Mouse (Mus musculus) stomach, postnatal 0 days (tissue): ENCODE measurements at regions not wholly inside any gene's neighbourhood (a gene's known extent, or its start where the extent isn't known, plus 50 kb on each side); places are given as distances from the start of the nearest gene placed in this dataset.

Experiments
- ATAC-seq: fragments of 200-750 bp; cut with Nextera tagmentation; 2 replicates; pipeline ENCODE4 v1.8.0; 2017; ENCODE audit not compliant: low FRiP score, low TSS enrichment
- DNase-seq: peaks from one replicate; pipeline ENCODE4 v3.0.0-alpha.2; 2016; ENCODE audit warnings: low spot score
- H3K27ac ChIP-seq: fragments of 300-500 bp; sonication (generic); replicated peaks from 2 replicates; pipeline ENCODE4 v1.5.1; 2014; ENCODE audit warnings: mild to moderate bottlenecking, control low read depth
- H3K27me3 ChIP-seq: fragments of 300-500 bp; sonication (generic); 2 replicates; pipeline ENCODE4 v1.6.1; 2014; ENCODE audit warnings: low read length; ENCODE audit not compliant: control insufficient read depth, insufficient read depth
- H3K36me3 ChIP-seq: fragments of 300-500 bp; sonication (generic); 2 replicates; pipeline ENCODE4 v1.6.1; 2014; ENCODE audit warnings: low read length, mixed read lengths; ENCODE audit not compliant: control insufficient read depth, insufficient read depth
- H3K4me1 ChIP-seq: fragments of 300-500 bp; sonication (generic); replicated peaks from 2 replicates; pipeline ENCODE4 v1.6.1; 2014; ENCODE audit warnings: antibody characterized with exemption; ENCODE audit not compliant: control insufficient read depth, insufficient read depth
- H3K4me2 ChIP-seq: fragments of 300-500 bp; sonication (generic); replicated peaks from 2 replicates; pipeline ENCODE4 v1.6.1; 2014; ENCODE audit warnings: low read depth, mild to moderate bottlenecking, control low read depth, moderate library complexity
- H3K4me3 ChIP-seq: fragments of 300-500 bp; sonication (generic); 2 replicates; pipeline ENCODE4 v1.5.1; 2014; ENCODE audit warnings: low read depth, low read length, control low read depth
- H3K9ac ChIP-seq: fragments of 300-500 bp; sonication (generic); 2 replicates; pipeline ENCODE4 v1.6.1; 2014; ENCODE audit warnings: mild to moderate bottlenecking, low read length, control low read depth, mixed read lengths
- H3K9me3 ChIP-seq: fragments of 300-500 bp; sonication (generic); 2 replicates; pipeline ENCODE4 v1.6.1; 2016; ENCODE audit warnings: low read length; ENCODE audit not compliant: control insufficient read depth
- CTCF ChIP-seq: IDR thresholded peaks from 2 replicates; pipeline ENCODE4 v1.5.1; 2016; ENCODE audit warnings: antibody characterized with exemption, low read depth, mild to moderate bottlenecking, moderate library complexity
- EP300 ChIP-seq: optimal IDR thresholded peaks from 2 replicates; pipeline ENCODE3; 2016; ENCODE audit warnings: antibody characterized with exemption
- WGBS: fragments of 180-500 bp; shearing (Covaris S2); extraction: QIAGEN DNeasy Blood & Tissue Kit; methylation state at CpG from one replicate; pipeline ENCODE4 v1.1.7; 2014; 5-methylcytosine and 5-hydroxymethylcytosine counted together

DNA sequence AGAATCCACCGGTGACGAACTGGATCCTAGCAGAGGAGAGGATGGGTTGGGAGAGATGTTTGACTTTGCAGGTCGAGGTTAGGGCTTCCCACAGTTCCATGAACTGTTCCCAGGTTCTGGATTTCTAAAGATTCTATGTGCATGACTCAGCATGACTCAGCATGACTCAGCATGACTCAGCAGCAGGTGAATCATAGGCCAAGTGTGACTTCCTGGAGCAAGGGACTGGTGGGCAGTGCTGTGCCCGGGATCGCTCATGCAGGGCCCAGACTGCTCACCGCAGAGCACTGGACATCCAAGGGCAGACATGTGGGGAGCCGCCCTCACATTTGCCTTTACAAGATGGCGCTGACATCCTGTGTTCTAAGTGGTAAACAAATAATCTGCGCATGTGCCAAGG lies 179.0 kb downstream of the Tex29 start:
- Histone ChIP-seq H3K9me3 (no peaks in the 10 kb centered on the region), H3K4me3 (no peak overlapping the region), H3K4me2 (no peak overlapping the region), H3K4me1 (no peaks in the 10 kb centered on the region), H3K27me3 (no peaks in the 10 kb centered on the region), H3K9ac (no peak overlapping the region), H3K36me3 (no peaks in the 10 kb centered on the region), H3K27ac (no peak overlapping the region)
- WGBS = 91% methylated on average over 9 of the region's 9 CpGs
- peak; percentile 41 for DNase-seq
- TF ChIP-seq EP300 (no peak), CTCF (no peak)
- peak; percentile 82 for ATAC-seq

DNA sequence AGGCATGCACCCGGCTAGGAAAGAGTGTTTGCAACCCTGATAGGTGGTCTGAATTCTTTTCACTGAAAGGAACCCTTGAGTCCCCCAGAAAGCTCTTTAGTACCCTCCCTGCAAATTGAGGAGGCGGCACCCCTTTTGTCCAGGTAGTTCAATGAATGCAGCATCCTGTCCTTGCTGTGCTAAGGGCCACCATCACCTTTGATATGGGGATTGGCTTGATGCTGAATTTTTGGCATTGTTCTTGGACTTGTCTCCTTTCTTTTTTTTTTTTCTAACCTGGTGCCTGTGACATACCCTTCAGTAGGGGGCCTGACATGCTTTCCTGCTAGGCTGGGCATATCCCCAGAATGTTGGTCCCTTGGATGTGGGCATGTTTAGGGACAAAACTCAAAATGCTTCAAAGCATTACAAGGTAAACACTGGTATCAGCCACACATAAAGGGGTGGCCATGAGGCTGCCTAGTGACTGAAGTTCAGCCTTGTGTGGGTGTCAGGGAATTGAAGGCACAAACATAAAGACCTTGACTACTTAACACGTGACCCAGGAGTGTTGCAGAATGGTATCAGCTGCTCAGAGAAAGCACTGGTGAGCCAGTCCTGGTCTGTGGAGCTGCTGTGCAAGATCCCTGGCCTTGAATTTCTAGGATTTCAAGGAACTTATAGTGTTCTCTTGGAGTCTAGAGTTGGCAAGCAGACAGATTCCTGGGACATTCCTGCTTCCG lies 183.6 kb downstream of the Tex29 start:
- H3K27me3 ChIP-seq = no peaks in the 10 kb centered on the region
- no peak overlapping the region for H3K4me3 ChIP-seq
- no peak overlapping the region for H3K27ac ChIP-seq
- ATAC-seq (no peak), DNase-seq (no peak)
- no peak overlapping the region for H3K4me2 ChIP-seq
- H3K9ac ChIP-seq = no peak overlapping the region
- H3K9me3 ChIP-seq = no peaks in the 10 kb centered on the region
- TF ChIP-seq CTCF (no peak), EP300 (no peak)
- 69% methylated on average over 4 of the region's 4 CpGs for WGBS
- H3K4me1 ChIP-seq = no peaks in the 10 kb centered on the region
- H3K36me3 ChIP-seq = no peaks in the 10 kb centered on the region

DNA sequence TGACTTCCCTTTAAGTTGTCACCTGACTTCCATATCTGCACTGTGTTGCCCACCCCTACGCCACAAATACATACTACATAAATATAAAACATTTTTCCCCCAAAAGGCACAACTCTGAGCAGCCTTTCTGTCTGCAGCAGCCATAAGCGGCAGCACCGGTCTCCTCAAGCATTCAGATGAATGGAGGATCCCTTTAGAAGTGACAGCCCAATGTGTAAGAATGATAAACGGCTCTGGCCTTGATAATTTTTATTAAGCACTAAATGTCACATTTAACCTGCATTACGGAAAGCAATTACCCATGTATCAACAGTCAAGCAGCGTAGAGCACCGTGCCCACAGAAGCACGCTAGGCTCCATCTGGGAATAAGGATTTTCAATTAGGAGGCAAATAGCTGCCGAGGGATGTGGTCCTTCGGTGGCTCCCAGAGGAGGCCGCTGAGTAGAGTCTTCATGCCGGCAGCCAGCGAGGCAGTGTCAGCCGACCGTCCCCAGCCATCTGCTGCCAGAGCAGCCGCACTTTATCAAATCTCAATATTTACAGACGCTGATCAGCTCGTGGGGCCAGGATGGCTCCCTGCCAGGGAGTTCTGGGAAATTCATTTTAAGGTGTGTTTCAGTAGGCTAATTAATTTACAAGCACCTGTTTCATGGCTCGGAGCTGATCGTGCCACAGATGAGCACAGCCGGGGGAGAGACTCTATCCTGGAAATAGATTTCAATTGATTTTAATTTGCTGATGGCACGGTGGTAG lies 190.3 kb downstream of the Tex29 start:
- Histone ChIP-seq H3K9ac (no peak overlapping the region), H3K4me3 (no peak overlapping the region), H3K9me3 (no peaks in the 10 kb centered on the region), H3K4me1 (0 out of 2 replicates have a peak, but pooled peaks cover 2% of the 10 kb centered on the region), H3K4me2 (no peak overlapping the region; the same call in 1 of the 2 replicates), H3K27me3 (no peaks in the 10 kb centered on the region), H3K27ac (no peak overlapping the region), H3K36me3 (no peaks in the 10 kb centered on the region)
- DNase-seq = peak; percentile 89
- peak; percentile 57; the same call in 1 of the 2 replicates for ATAC-seq
- TF ChIP-seq EP300 (no peak), CTCF (no peak)
- 27% methylated on average over 22 of the region's 22 CpGs for WGBS

DNA sequence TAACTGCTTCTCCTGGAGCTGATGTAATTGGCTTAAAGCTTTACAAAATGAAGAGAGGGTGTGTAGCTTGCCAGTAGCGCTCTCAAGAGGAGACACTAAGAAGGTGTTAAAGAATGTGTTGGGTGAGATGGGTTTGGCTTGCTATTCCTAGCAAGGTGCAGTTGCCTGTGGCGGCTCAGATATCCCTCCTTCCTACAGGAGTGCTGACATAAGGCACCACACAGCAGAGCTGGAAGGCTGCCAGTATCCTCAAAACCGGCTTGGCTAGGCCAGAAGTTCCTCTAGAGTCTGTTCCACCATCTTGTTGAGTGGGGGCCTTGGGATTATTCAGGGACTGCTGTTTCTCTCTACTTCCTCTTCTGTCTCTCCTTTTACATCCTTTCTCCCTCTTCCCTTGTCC lies 191.5 kb downstream of the Tex29 start:
- Histone ChIP-seq H3K4me1 (0 out of 2 replicates have a peak, but pooled peaks cover 2% of the 10 kb centered on the region), H3K9me3 (no peaks in the 10 kb centered on the region), H3K9ac (no peak overlapping the region), H3K27me3 (no peaks in the 10 kb centered on the region), H3K4me3 (no peak overlapping the region), H3K27ac (no peak overlapping the region), H3K4me2 (no peak overlapping the region), H3K36me3 (no peaks in the 10 kb centered on the region)
- peak; percentile 84 for DNase-seq
- 27% methylated on average over 3 of the region's 3 CpGs for WGBS
- ATAC-seq = peak; percentile 58; the same call in 1 of the 2 replicates
- TF ChIP-seq EP300 = no peak
- no peak for TF ChIP-seq CTCF

DNA sequence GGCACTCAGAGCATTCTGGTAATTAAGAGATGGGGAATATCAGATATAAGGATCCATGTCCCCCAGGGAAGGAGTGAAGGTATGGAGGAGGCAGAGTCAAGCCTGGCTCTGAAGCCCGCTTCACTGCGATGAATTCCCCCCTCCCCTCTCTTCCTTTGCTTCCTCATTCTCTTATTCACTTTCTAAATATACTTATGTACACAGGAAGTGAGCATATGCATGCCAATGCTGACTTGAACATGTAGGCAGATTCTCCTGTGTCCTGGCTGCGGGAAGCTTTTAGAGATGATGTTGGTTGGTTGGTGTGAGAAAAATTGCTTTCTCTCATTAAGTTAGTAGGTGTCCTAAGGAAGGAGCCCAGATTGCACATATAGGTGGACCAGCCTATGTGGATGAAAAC lies 192.1 kb downstream of the Tex29 start:
- Histone ChIP-seq H3K9ac (no peak overlapping the region), H3K4me1 (0 out of 2 replicates have a peak, but pooled peaks cover 2% of the 10 kb centered on the region), H3K4me2 (no peak overlapping the region), H3K4me3 (no peak overlapping the region), H3K27ac (no peak overlapping the region), H3K9me3 (no peaks in the 10 kb centered on the region), H3K27me3 (no peaks in the 10 kb centered on the region), H3K36me3 (no peaks in the 10 kb centered on the region)
- no peak for ATAC-seq
- no peak for DNase-seq
- WGBS = 52% methylated on average over 3 of the region's 3 CpGs
- TF ChIP-seq EP300 (no peak), CTCF (no peak)

DNA sequence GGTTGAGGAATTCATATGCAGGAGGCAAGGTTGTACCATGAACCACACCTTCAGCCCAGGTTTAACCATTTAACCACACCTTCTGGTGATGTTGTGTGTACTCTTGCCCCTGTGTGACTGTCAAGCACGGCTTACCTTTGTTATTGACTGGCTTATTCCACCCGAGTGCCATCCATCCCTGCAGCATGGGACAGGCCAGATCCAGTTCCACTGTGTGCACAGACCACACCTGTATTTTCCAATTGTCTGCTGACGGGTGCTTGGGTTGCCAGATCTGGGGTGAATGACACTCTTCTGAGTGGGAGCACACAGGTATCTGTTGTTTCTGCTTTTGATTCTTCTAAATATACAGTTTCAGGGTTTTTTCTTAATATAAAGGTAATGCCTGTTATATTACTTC lies 196.1 kb downstream of the Tex29 start:
- no peaks in the 10 kb centered on the region for H3K36me3 ChIP-seq
- DNase-seq (no peak), ATAC-seq (peak; percentile 76)
- WGBS = 61% methylated on average over 3 of the region's 3 CpGs
- H3K9me3 ChIP-seq = no peaks in the 10 kb centered on the region
- no peak overlapping the region for H3K4me3 ChIP-seq
- no peak overlapping the region for H3K9ac ChIP-seq
- TF ChIP-seq EP300 (no peak), CTCF (no peak)
- no peaks in the 10 kb centered on the region for H3K27me3 ChIP-seq
- 0 out of 2 replicates have a peak, but pooled peaks cover 2% of the 10 kb centered on the region for H3K4me1 ChIP-seq
- H3K4me2 ChIP-seq = no peak overlapping the region
- no peak overlapping the region for H3K27ac ChIP-seq
